Mouse (Mus musculus) C2C12 (cell line): ENCODE results near the gene Hephl1. TPM values are rescaled to one million over a fixed set of nuclear protein-coding genes. Genes with fewer than 3 reads are reported as not detected.

ENCODE experiments used
- H3K27me3 ChIP-seq: one replicate; pipeline ENCODE4 v1.6.1; 2011; ENCODE audit not compliant: control insufficient read depth, insufficient read depth, insufficient read length
- H3K36me3 ChIP-seq: one replicate; pipeline ENCODE4 v1.6.1; 2011; ENCODE audit not compliant: control insufficient read depth, insufficient read depth
- H3K4me3 ChIP-seq: one replicate; pipeline ENCODE4 v1.5.1; 2011; ENCODE audit warnings: mild to moderate bottlenecking, control low read depth; ENCODE audit not compliant: poor library complexity, insufficient read depth, severe bottlenecking
- H3K79me2 ChIP-seq: one replicate; pipeline ENCODE4 v1.6.1; 2011; ENCODE audit not compliant: control insufficient read depth, insufficient read depth
- H3K79me3 ChIP-seq: one replicate; pipeline ENCODE4 v1.6.1; 2011; ENCODE audit warnings: low read depth, control low read depth
- H3ac ChIP-seq: one replicate; pipeline ENCODE3; 2011; ENCODE audit warnings: low read depth; ENCODE audit not compliant: control insufficient read depth, insufficient read length
- CEBPB ChIP-seq: IDR thresholded peaks from one replicate; pipeline ENCODE4 v1.6.1; 2011; ENCODE audit warnings: low read depth, mild to moderate bottlenecking, control low read depth, moderate library complexity
- CTCF ChIP-seq: IDR thresholded peaks from one replicate; pipeline ENCODE4 v1.5.1; 2011; ENCODE audit not compliant: control insufficient read depth, insufficient read depth, insufficient read length
- FOSL1 ChIP-seq: IDR thresholded peaks from one replicate; pipeline ENCODE4 v1.8.0; 2011; ENCODE audit warnings: mild to moderate bottlenecking, low read length; ENCODE audit not compliant: poor library complexity, insufficient read depth, severe bottlenecking
- MAX ChIP-seq: IDR thresholded peaks from one replicate; pipeline ENCODE4 v1.6.1; 2011; ENCODE audit warnings: mild to moderate bottlenecking, control low read depth
- MYOD1 ChIP-seq: IDR thresholded peaks from one replicate; pipeline ENCODE4 v1.6.1; 2011; ENCODE audit warnings: low read depth; ENCODE audit not compliant: control insufficient read depth, insufficient read length
- MYOG ChIP-seq: IDR thresholded peaks from one replicate; pipeline ENCODE4 v1.6.1; 2011; ENCODE audit not compliant: control insufficient read depth, insufficient read length; ENCODE audit errors: extremely low read depth
- USF1 ChIP-seq: IDR thresholded peaks from one replicate; pipeline ENCODE4 v1.6.1; 2011; ENCODE audit warnings: low read depth, mild to moderate bottlenecking, control low read depth, moderate library complexity
- polyA plus RNA-seq: library from polyadenylated mRNA; unstranded; fragments of >200 nt; fragmentation: generic; extraction: Trizol; gene quantifications from one replicate; pipeline ENCODE4 v1.2.1, GENCODE M21; 2012; ENCODE audit warnings: missing spikeins

The Hephl1 gene
- polyA plus RNA-seq, 1 experiment: 0.08 TPM

- TF ChIP-seq CTCF (peak; percentile 18), USF1 (no peak)
- Histone ChIP-seq H3K27me3 (no peaks in the 10 kb centered on the region), H3ac (no peak overlapping the region)
Observed at GRCm38 (mm10) chr9:15120209-15120608, 8.3 kb upstream of the Hephl1 start.

GRCm38 (mm10) chr9:15119515-15119914 is 7.6 kb upstream of the Hephl1 start:
- Histone ChIP-seq H3ac (no peak overlapping the region), H3K27me3 (no peaks in the 10 kb centered on the region), H3K79me3 (no peaks in the 10 kb centered on the region), H3K36me3 (no peaks in the 10 kb centered on the region), H3K79me2 (no peaks in the 10 kb centered on the region), H3K4me3 (no peak overlapping the region)
- TF ChIP-seq MAX (no peak), USF1 (no peak), MYOD1 (peak; percentile 92), FOSL1 (no peak)

More at GRCm38 (mm10) chr9:15120209-15120608, 8.3 kb upstream of the Hephl1 start:
- Histone ChIP-seq H3K36me3 (no peaks in the 10 kb centered on the region), H3K79me3 (no peaks in the 10 kb centered on the region), H3K79me2 (no peaks in the 10 kb centered on the region), H3K4me3 (no peak overlapping the region)

GRCm38 (mm10) chr9:15116165-15116564 is 4.3 kb upstream of the Hephl1 start:
- no peak for TF ChIP-seq MYOG
- TF ChIP-seq FOSL1: no peak
- TF ChIP-seq USF1: no peak
- TF ChIP-seq CEBPB: no peak
- TF ChIP-seq CTCF: no peak
- no peak for TF ChIP-seq MAX
- TF ChIP-seq MYOD1: no peak
- Histone ChIP-seq H3K36me3 (no peaks in the 10 kb centered on the region), H3K79me2 (no peaks in the 10 kb centered on the region), H3K27me3 (no peaks in the 10 kb centered on the region), H3K4me3 (no peak overlapping the region), H3K79me3 (no peaks in the 10 kb centered on the region), H3ac (no peak overlapping the region)

- no peak for TF ChIP-seq CEBPB
- peak; percentile 81 for TF ChIP-seq MYOD1
- H3K27me3 ChIP-seq: no peaks in the 10 kb centered on the region
- no peaks in the 10 kb centered on the region for H3K79me3 ChIP-seq
- H3ac ChIP-seq: no peak overlapping the region
- H3K36me3 ChIP-seq: no peaks in the 10 kb centered on the region
- no peak overlapping the region for H3K4me3 ChIP-seq
- H3K79me2 ChIP-seq: no peaks in the 10 kb centered on the region
Observed at GRCm38 (mm10) chr9:15114102-15114501, 2.2 kb upstream of the Hephl1 start.

GRCm38 (mm10) chr9:15108101-15108500 is 3.8 kb downstream of the Hephl1 start:
- Histone ChIP-seq H3K36me3 (no peaks in the 10 kb centered on the region), H3ac (no peak overlapping the region), H3K27me3 (no peaks in the 10 kb centered on the region), H3K79me3 (no peaks in the 10 kb centered on the region), H3K4me3 (no peak overlapping the region), H3K79me2 (no peaks in the 10 kb centered on the region)
- TF ChIP-seq MYOD1 (no peak), USF1 (no peak), FOSL1 (no peak), MAX (no peak), CTCF (no peak), CEBPB (no peak), MYOG (no peak)

- Histone ChIP-seq H3ac (no peak overlapping the region), H3K27me3 (no peaks in the 10 kb centered on the region), H3K36me3 (no peaks in the 10 kb centered on the region), H3K79me2 (no peaks in the 10 kb centered on the region), H3K79me3 (no peaks in the 10 kb centered on the region), H3K4me3 (no peak overlapping the region)
- TF ChIP-seq CEBPB (no peak), MAX (no peak), MYOG (no peak), MYOD1 (peak; percentile 64), USF1 (no peak), CTCF (peak; percentile 57), FOSL1 (no peak)
Observed at GRCm38 (mm10) chr9:15105136-15105535, 6.8 kb downstream of the Hephl1 start.
